Mouse (Mus musculus) intestine, embryonic 14.5 days (tissue): Measurements from ENCODE around the gene Dscaml1. TPM values are rescaled to one million over a fixed set of nuclear protein-coding genes. Genes with fewer than 3 reads are reported as not detected.

Experiments
- ATAC-seq: fragments of 200-750 bp; cut with Nextera tagmentation; replicated peaks from 2 replicates; pipeline ENCODE4 v1.8.0; 2017; ENCODE audit warnings: low read depth, moderate number of reproducible peaks, moderate TSS enrichment, moderate library complexity; ENCODE audit not compliant: low FRiP score, low TSS enrichment
- DNase-seq: peaks from one replicate; pipeline ENCODE4 v3.0.0-alpha.2; 2018; ENCODE audit warnings: low spot score
- H3K27ac ChIP-seq: fragments of 300-500 bp; sonication (generic); 2 replicates; pipeline ENCODE4 v1.5.1; 2014; ENCODE audit warnings: low read depth, mild to moderate bottlenecking, control low read depth
- H3K27me3 ChIP-seq: fragments of 300-500 bp; sonication (generic); replicated peaks from 2 replicates; pipeline ENCODE4 v1.6.1; 2014; ENCODE audit warnings: low read length, control low read depth; ENCODE audit not compliant: control insufficient read depth, insufficient read depth
- H3K36me3 ChIP-seq: fragments of 300-500 bp; sonication (generic); 2 replicates; pipeline ENCODE4 v1.6.1; 2014; ENCODE audit warnings: low read length, control low read depth; ENCODE audit not compliant: control insufficient read depth, insufficient read depth
- H3K4me1 ChIP-seq: fragments of 300-500 bp; sonication (generic); replicated peaks from 2 replicates; pipeline ENCODE4 v1.6.1; 2014; ENCODE audit warnings: low read length, control low read depth, mixed read lengths; ENCODE audit not compliant: control insufficient read depth, insufficient read depth
- H3K4me2 ChIP-seq: fragments of 300-500 bp; sonication (generic); 2 replicates; pipeline ENCODE4 v1.6.1; 2014; ENCODE audit warnings: low read length
- H3K4me3 ChIP-seq: fragments of 300-500 bp; sonication (generic); 2 replicates; pipeline ENCODE4 v1.5.1; 2014; ENCODE audit warnings: low read depth, low read length, control low read depth, mixed read lengths
- H3K9ac ChIP-seq: fragments of 300-500 bp; sonication (generic); 2 replicates; pipeline ENCODE4 v1.6.1; 2014; ENCODE audit warnings: mild to moderate bottlenecking, low read length
- H3K9me3 ChIP-seq: fragments of 300-500 bp; sonication (generic); 2 replicates; pipeline ENCODE4 v1.6.1; 2016; ENCODE audit warnings: low read length, control low read depth; ENCODE audit not compliant: control insufficient read depth
- WGBS: fragments of 180-500 bp; shearing (Covaris S2); extraction: QIAGEN DNeasy Blood & Tissue Kit; methylation state at CpG from one replicate; pipeline ENCODE4 v1.1.7; 2014; 5-methylcytosine and 5-hydroxymethylcytosine counted together
- polyA plus RNA-seq: library from polyadenylated mRNA; unstranded; fragments of >200 nt; fragmentation: Nextera tagmentation; extraction: Ambion mirVana; gene quantifications from 2 replicates; pipeline ENCODE4 v1.2.1, GENCODE M21; 2014

Gene Dscaml1
- polyA plus RNA-seq, 1 experiment from 2014 or later: 0.41 TPM

- no peak for ATAC-seq
- no peak for DNase-seq
- Histone ChIP-seq H3K4me3 (no peak overlapping the region), H3K9me3 (no peaks in the 10 kb centered on the region), H3K4me2 (no peak overlapping the region), H3K36me3 (no peaks in the 10 kb centered on the region), H3K4me1 (no peaks in the 10 kb centered on the region; the same call in none of the 2 replicates), H3K9ac (no peak overlapping the region), H3K27ac (no peak overlapping the region), H3K27me3 (no peaks in the 10 kb centered on the region)
- 78% methylated on average over 3 of the region's 3 CpGs for WGBS
These were observed 143.3 kb downstream of the Dscaml1 start for GRCm38 (mm10) chr9:45569680-45570079.

GRCm38 (mm10) chr9:45570346-45570745 is 143.9 kb downstream of the Dscaml1 start:
- 67% methylated on average over 5 of the region's 5 CpGs for WGBS
- no peaks in the 10 kb centered on the region for H3K27me3 ChIP-seq
- no peaks in the 10 kb centered on the region for H3K36me3 ChIP-seq
- H3K27ac ChIP-seq: no peak overlapping the region
- H3K9me3 ChIP-seq: no peaks in the 10 kb centered on the region
- no peak overlapping the region for H3K4me2 ChIP-seq
- H3K4me3 ChIP-seq: no peak overlapping the region
- H3K4me1 ChIP-seq: no peaks in the 10 kb centered on the region; the same call in none of the 2 replicates
- H3K9ac ChIP-seq: no peak overlapping the region
- ATAC-seq: no peak
- no peak for DNase-seq

- Histone ChIP-seq H3K4me1 (no peaks in the 10 kb centered on the region; the same call in none of the 2 replicates), H3K27me3 (no peaks in the 10 kb centered on the region), H3K4me2 (no peak overlapping the region), H3K36me3 (no peaks in the 10 kb centered on the region), H3K27ac (peak overlapping the region; percentile 51; the same call in 1 of the 2 replicates), H3K9me3 (no peaks in the 10 kb centered on the region), H3K9ac (no peak overlapping the region), H3K4me3 (no peak overlapping the region)
- WGBS: 29% methylated on average over 9 of the region's 9 CpGs
- DNase-seq: peak; percentile 55
- no peak for ATAC-seq
These were observed 146.5 kb downstream of the Dscaml1 start for GRCm38 (mm10) chr9:45572787-45573492.

DNA sequence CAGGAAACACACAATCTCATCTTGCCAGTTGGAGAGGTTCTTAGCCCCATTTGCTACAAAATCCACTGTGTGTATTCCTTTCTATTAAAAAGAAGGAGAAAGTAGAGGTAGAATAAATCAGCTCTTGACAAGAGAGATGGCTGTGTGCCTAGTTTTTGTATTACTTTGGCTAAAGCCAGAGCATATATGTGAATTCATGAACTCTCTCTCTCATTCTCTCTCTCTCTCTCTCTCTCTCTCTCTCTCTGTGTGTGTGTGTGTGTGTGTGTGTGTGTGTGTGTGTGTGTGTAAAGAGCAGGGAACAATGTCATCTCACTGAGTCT is 147.0 kb downstream of the Dscaml1 start:
- ATAC-seq (no peak), DNase-seq (no peak)
- no peaks in the 10 kb centered on the region for H3K36me3 ChIP-seq
- H3K9ac ChIP-seq: no peak overlapping the region
- H3K27me3 ChIP-seq: no peaks in the 10 kb centered on the region
- no peaks in the 10 kb centered on the region; the same call in none of the 2 replicates for H3K4me1 ChIP-seq
- H3K4me2 ChIP-seq: no peak overlapping the region
- H3K4me3 ChIP-seq: no peak overlapping the region
- peak overlapping the region; percentile 51; the same call in 1 of the 2 replicates for H3K27ac ChIP-seq
- no peaks in the 10 kb centered on the region for H3K9me3 ChIP-seq

DNA sequence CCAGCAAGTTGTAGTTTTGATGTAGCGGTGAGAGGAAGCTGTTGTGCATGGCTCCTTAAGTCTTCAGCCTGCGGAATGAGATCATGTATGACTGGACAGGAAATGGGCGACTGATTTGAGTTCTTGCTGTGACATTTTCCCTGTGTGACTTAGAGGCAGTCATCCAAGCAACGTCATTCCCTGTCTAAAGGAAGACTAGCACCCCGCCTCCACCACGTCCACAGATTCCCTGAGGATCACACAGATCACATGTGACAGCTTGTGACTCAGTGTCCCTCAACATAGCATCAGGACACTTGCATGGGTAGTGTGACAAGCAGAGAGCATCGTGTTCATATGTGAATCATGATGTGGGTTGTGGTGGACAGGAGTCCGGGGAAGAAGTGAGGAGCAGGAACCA is 147.6 kb downstream of the Dscaml1 start:
- Histone ChIP-seq H3K27ac (no peak overlapping the region), H3K4me3 (no peak overlapping the region), H3K27me3 (no peaks in the 10 kb centered on the region), H3K4me2 (no peak overlapping the region), H3K9ac (no peak overlapping the region), H3K9me3 (no peaks in the 10 kb centered on the region), H3K36me3 (no peaks in the 10 kb centered on the region), H3K4me1 (no peaks in the 10 kb centered on the region; the same call in none of the 2 replicates)
- no peak for ATAC-seq
- no peak for DNase-seq
- 76% methylated on average over 8 of the region's 8 CpGs for WGBS

- H3K4me3 ChIP-seq: no peak overlapping the region
- H3K27me3 ChIP-seq: no peaks in the 10 kb centered on the region
- H3K36me3 ChIP-seq: no peaks in the 10 kb centered on the region
- DNase-seq (no peak), ATAC-seq (no peak)
- no peak overlapping the region for H3K4me2 ChIP-seq
- no peaks in the 10 kb centered on the region for H3K9me3 ChIP-seq
- H3K27ac ChIP-seq: no peak overlapping the region
- 66% methylated on average over 16 of the region's 16 CpGs for WGBS
- H3K9ac ChIP-seq: no peak overlapping the region
- H3K4me1 ChIP-seq: no peaks in the 10 kb centered on the region
These were observed 153.8 kb downstream of the Dscaml1 start for GRCm38 (mm10) chr9:45580069-45580795.

DNA sequence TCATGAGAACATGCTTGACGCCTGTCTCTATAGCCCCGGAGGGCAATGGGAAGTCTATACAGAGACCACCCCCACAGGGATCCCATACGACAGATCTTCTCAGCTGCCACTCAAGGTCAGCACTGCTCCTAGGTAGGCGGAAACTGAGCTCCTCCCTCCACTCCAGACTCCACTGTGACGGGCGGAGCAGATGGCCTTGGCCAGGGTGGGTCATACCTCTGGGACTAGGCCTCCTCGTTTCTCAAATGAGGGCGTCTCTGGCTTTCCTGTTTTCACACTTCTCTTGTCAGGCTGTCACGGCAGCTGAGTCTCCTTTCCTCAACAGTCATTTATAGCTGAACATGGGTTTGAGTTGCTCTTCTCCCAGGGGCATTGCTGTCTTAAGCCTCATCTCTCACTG is 160.0 kb downstream of the Dscaml1 start:
- H3K4me3 ChIP-seq: no peak overlapping the region
- H3K9ac ChIP-seq: no peak overlapping the region
- DNase-seq (no peak), ATAC-seq (no peak)
- no peaks in the 10 kb centered on the region for H3K4me1 ChIP-seq
- H3K27me3 ChIP-seq: no peaks in the 10 kb centered on the region
- no peak overlapping the region for H3K4me2 ChIP-seq
- H3K27ac ChIP-seq: no peak overlapping the region
- WGBS: 59% methylated on average over 9 of the region's 9 CpGs
- no peaks in the 10 kb centered on the region for H3K9me3 ChIP-seq
- no peaks in the 10 kb centered on the region for H3K36me3 ChIP-seq

DNA sequence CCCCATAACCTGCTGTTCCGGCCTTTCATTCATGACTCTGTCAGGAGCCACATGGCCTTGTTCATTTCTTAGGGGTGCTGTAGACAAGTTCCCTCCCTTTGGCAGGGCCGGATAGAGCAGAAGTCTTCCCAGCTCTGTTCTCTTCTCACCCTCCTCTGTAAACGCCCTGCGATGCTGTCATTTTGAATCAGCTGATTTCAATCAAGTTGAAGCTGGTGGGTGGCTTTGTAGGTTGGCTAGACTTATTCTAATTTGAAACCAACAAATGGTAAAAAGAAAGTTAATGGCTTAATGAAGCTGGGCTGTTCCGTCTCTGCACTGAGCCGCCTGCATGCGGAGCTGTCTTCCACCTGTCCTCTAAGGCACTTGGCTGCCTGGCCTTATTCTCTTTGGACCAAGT is 161.3 kb downstream of the Dscaml1 start:
- H3K27ac ChIP-seq: no peak overlapping the region
- ATAC-seq (no peak), DNase-seq (no peak)
- H3K4me2 ChIP-seq: no peak overlapping the region
- H3K27me3 ChIP-seq: no peaks in the 10 kb centered on the region
- WGBS: 87% methylated on average over 7 of the region's 7 CpGs
- H3K9ac ChIP-seq: no peak overlapping the region
- H3K4me1 ChIP-seq: no peaks in the 10 kb centered on the region
- no peak overlapping the region for H3K4me3 ChIP-seq
- H3K36me3 ChIP-seq: no peaks in the 10 kb centered on the region
- H3K9me3 ChIP-seq: no peaks in the 10 kb centered on the region

DNA sequence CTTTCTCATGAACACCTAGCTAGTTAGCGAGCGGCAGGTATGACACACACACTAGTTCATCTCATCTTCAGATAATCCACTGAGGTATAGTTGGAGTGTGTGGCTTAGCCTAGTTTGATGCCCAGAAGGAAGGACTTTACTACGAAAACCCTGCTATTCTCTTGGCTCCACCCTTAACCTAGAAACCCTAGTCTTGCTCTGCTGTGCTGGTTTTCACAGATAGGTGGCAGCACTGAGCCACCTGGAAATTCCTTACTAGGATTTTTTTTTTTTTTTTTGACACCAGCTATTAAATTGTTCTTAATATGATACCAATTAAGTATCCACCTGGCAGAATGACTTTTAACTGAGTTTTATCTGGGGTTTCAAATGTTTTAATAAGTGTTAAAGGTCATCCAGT is 163.4 kb downstream of the Dscaml1 start:
- Histone ChIP-seq H3K27me3 (no peaks in the 10 kb centered on the region), H3K9me3 (no peaks in the 10 kb centered on the region), H3K27ac (no peak overlapping the region), H3K4me3 (no peak overlapping the region), H3K36me3 (no peaks in the 10 kb centered on the region), H3K4me2 (no peak overlapping the region), H3K4me1 (no peaks in the 10 kb centered on the region), H3K9ac (no peak overlapping the region)
- ATAC-seq (no peak), DNase-seq (peak; percentile 74)
- 77% methylated on average over 3 of the region's 3 CpGs for WGBS
